Mouse (Mus musculus) kidney, adult 2 months (tissue): ENCODE data around the gene Zfp579.

Experiments
- CTCF ChIP-seq: fragments of 200-500 bp; conservative IDR thresholded peaks from 2 replicates; pipeline ENCODE4 v1.5.1; 2011; ENCODE audit warnings: low read depth, mild to moderate bottlenecking, control low read depth, low read length, moderate library complexity, mixed read lengths; ENCODE audit not compliant: insufficient read depth, insufficient read length
- POLR2A ChIP-seq: fragments of 200-500 bp; IDR thresholded peaks from one replicate; pipeline ENCODE4 v1.6.1; 2011; ENCODE audit warnings: low read depth, low read length, control low read depth

DNA sequence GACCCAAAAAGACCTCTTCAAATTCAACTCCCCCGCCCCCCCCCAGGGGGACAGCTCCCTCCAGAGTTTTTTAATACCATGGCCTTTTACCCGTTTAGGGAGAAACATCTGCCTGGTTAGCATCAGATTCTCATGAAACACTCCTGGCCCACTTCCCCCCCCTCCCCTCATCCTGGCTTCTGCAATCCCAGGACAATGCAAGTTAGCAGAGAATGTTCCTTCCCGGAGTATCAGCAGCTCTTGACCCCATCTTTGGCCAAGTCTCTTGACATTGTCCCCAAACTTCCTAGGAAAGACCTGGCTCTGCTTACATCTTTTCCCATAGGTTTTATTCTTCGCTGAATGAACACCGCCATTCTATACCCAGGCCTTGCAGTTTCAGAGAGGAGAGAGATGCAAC is 25.2 kb upstream of the Zfp579 start:
- TF ChIP-seq POLR2A: no peak
- TF ChIP-seq CTCF: no peak
